Mouse (Mus musculus) spleen, postnatal 14 days (tissue): ENCODE data around the gene Prrc2a.
A peak's percentile ranks its signal among the peaks of the same experiment; 100 is the strongest.

ENCODE experiments used
- DNase-seq, 2 experiments: peaks; one replicate each; pipeline ENCODE4 v3.0.0; 2021 to 2022; ENCODE audit warnings: low spot score in 2 of 2

The Prrc2a gene

DNA sequence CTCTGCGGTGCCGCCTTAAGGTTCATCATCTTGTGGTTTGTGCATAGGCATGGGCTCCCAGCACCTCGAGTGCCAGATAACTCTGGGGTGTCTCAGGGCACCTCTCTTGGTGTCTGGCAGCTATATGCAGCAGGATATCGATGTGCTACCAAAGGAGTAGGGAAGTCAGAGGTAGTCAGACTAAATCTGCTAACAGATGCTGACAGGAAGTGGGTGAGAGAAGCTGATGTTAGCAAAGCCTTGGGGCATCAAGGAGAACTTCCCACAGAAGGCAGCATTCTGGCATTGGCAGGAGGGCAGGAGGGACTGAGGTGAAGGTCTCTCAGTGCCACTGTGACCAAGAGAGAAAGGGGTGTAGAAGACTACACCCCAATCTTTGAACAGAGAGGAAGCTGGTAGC is 25.4 kb upstream of the Prrc2a start:
- no peak for DNase-seq

DNA sequence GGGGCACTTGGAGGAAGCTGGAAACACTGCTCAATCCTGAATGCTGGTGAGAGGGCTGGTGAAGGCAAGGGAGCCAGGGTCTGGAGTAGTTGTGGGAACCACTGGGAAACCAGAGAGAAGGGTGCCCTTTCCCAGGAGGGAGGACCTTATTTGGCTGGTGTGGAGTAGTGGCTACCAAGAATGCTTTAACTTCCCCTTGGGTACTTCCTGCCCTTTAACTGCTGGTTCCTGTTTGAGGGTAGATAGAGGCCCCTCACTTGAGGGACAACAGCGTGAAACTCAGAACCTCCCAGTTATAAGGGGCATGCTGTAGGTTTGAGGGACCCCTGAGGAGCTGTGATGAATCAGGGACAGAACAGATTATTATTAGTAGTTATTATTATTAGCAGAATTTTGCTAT is 24.5 kb upstream of the Prrc2a start:
- DNase-seq: no peak

DNA sequence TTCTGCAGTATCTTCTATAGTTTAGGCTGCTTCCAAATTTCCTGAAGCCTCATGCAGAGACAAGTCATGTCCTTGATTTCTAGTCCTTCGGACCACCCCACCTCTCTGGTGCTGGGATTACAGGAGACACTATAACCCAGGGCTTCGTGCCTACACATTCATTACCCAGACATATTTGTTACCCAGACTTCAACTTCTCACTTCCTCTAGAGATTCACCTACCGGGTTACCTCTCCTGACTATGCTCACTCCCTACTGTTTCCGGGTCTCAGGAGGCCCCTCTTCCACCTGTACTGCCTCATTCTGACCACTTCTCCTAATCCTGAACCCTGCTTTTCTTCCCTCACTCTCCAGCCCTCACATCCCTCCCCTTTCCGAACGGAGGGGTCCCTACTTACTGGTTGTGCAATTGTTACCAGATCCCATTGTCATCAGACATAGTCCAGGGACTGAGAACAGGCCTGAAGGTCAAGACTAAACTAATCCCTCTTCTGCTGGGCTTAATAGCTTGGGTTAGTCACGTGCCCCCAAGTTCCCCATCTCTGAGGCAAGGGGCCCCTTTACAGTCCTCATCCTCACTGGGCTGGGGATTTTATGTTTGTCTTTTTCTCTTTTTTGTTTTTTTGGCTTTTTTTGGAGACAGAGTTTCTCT is 23.4 kb upstream of the Prrc2a start, which contains the start of gene Lst1:
Gene Lst1 (minus strand): TSS at position 481 of the 652 bp plus-strand sequence.
- no peak for DNase-seq

GRCm38 (mm10) chr17:35187345-35187744 is 22.6 kb upstream of the Prrc2a start:
- no peak for DNase-seq

GRCm38 (mm10) chr17:35186681-35187080 is 22.0 kb upstream of the Prrc2a start:
- DNase-seq: peak in 1 of 2 experiments; percentile 56

DNA sequence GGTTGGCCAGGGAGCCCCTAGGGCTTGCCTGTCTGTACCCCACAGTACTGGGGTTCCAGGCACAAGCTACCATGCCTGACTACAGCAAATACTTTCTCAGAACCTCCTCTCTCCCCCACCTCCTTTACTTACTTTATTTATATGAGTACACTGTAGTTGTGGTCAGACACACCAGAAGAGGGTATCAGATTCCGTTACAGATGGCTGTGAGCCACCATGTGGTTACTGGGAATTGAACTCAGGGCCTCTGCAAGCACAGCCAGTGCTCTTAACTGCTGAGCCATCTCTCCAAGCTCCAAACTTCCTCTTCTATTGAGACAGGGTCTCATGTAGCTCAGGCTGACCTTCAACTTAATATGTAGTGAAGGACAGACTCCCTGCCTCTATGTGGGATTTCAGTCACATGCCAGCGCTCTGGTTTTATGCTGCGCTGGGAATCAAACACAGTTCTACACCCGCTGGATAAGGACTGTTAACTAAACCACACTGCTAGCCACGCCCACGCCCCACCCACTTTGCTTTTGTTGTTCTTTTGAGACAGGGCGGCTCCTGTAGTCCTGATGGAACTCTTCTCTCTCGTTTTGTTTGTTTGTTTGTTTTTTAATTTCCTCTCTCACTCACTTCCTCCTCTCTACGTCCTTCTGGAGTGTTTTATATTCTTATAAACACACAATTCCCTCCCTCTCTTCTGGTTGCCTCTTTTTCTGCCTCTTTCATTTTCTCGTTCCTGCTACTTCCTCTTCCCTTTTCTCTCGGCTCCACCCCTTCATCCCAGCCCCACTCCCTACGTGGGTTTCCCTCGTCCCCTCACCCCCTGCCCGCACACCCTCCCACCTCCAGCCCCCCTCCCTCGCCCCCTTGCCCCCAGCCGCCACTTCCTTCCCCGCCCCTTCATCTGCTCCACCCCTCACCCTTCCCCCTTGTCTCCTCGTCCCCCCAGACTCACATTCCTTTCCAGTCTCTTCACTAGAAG is 21.2 kb upstream of the Prrc2a start:
- peak in 1 of 2 experiments; percentile 76 for DNase-seq

- no peak for DNase-seq
Observed at GRCm38 (mm10) chr17:35180093-35180492, 15.4 kb upstream of the Prrc2a start.

GRCm38 (mm10) chr17:35178528-35178927 is 13.8 kb upstream of the Prrc2a start:
- peak in 1 of 2 experiments; percentile 72 for DNase-seq

DNA sequence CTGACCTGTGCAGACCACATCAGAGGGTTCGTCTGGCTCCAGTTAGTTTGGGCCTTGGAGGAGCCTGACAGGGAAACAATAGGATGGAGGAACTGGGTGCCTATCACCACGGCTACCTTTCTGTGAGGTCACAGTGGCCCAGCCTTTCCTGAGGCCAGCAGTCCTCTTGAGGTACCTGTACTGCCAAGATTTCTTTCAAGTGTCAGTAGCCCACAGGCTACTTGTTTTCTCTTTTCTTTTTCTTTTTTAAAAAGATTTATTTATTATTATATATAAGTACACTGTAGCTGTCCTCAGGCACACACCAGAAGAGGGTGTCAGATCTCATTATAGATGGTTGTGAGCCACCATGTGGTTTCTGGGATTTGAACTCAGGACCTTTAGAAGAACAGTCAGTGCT is 11.3 kb upstream of the Prrc2a start, which contains the start of gene Aif1:
Gene Aif1 (minus strand): TSS at position 101 of the 400 bp plus-strand sequence.
- DNase-seq: no peak

- DNase-seq: no peak
Observed at GRCm38 (mm10) chr17:35175382-35175781, 10.7 kb upstream of the Prrc2a start.

DNA sequence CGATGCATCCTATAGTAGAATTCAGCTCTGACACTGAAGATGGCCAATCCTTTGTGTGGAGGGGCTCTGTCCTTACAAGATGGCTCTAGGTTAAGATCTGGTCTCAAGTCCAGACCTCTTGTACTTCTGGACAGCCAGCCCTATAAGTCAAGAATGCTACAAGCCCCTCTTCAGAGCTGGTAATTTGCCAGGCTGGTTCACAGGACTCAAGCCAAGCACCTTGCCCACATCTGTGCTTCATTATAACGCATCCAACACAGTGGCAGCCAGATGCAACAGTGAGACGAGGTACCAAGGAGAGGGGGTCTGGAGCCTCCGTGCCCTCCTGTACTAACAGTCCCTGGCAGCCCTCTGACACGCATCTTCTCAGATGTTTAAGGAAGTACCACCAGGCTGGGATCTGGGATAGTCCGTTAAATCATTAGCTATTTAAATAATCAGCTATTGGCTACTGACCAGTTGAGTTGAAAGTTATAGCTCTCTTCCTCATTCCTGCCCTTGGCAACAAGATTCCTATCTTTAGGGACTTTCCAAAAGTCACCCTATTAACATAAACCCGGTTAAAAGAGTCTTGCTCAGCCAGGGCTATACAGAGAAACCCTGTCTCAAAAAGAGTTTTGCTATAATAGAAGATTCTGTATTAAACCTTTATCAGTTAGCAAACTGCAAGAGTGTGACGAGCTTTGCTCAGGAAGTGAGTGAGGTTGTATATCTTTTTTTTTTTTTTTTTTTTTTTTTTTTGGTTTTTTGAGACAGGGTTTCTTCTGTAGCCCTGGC is 9.7 kb upstream of the Prrc2a start:
- no peak for DNase-seq

DNA sequence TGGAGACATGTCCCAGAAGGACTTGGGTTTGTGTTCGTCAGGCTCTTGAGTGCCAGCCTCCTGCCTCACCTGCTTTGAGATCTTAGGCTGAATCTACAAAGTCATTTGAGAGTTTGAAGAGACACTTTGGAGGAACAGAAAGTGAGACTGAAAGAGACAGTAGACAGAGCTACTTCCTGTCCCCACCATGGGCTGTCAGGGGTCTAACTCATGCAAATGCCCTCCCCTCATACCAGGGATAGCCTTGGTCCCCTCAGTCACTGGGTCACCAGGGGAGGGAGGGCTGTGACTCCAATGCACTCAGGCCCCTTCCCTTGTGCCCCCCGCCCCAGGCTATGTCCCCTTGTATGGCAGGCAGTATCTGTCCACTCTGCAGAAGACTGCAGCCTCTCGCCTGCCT is 8.6 kb upstream of the Prrc2a start:
- no peak for DNase-seq

GRCm38 (mm10) chr17:35172445-35173234 is 7.9 kb upstream of the Prrc2a start:
- DNase-seq: no peak

DNA sequence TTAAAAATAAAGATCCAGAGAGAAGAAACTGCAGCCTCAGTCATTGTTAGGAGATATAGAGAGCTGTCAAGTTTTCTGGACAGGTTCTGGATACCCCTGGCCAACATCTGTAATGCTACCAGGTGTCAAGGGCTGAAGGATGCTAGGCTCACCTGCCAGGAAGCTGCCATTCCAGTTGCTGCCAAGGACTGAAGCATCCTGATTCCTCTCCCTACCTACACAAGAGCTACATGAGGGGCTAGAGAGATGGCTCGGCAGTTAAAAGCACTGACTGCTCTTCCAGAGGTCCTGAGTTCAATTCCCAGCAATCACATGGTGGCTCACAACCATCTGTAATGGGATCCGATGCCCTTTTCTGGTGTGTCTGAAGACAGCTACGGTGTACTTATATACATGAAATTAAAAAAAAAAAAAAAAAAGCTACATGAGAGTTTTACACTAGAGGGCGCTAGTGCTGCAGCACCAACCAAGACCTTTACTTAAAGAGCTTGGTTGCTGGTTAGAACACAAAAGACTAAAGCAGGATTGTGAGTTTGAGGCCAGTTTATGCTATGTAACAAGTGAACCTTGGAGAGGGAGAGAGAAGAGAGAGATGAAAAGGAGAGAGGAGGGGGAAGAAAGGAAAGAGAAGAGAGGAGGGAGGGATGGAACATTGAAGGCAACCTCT is 4.0 kb upstream of the Prrc2a start:
- DNase-seq: no peak

DNA sequence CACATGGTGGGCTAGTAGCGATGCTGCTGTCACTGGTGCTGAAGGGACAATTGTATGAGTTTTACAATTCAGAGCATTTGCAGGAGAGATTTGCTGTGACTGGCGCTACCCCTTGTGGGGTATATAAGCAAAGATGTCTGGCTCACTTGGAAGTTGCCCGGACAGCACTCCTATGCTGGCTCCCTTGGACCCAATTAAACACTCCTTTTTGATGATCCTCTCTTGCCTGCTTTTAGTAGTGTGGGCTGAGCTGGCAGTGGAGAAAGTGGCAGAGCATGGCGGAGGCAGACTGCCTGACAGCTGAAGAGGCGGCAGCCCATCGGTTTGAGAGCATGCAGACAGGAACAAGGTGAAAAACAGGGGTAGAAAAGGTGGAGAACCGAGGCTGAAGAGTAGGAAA is 3.1 kb upstream of the Prrc2a start:
- DNase-seq: no peak

DNA sequence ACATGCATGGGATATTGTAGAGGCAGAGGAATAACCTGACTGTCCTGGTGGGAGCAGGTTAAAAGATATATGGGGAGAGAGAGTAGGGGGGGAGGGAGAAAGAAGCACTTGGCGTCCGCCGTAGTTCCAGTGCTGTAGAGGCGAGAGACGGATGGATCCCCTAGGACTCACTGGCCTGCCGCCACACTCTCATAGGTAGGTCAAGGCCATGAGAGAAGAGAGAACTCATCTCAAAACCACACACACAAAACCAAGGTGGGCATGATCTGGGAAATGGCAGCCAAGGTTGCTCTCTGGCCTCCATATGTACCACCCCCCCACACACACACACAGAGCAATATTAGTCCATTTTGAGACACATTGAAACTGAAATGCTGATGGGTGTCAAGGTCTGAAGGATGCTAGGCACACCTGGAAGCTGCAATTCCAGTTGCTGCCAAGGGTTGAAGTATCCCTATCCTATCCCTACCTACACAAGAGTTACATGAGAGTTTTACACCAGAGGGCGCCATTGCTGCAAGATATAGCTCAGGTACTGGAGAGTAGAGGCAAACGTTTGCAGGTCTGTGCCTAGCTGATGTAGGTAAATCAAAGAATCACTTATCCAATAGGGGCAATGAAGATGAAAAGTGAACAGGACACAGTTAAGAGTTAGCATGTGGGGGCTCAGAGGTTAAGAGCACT is 1.8 kb upstream of the Prrc2a start:
- peak in 1 of 2 experiments; percentile 65 for DNase-seq

GRCm38 (mm10) chr17:35165451-35166155 is 906 bp upstream of the Prrc2a start:
- no peak for DNase-seq

DNA sequence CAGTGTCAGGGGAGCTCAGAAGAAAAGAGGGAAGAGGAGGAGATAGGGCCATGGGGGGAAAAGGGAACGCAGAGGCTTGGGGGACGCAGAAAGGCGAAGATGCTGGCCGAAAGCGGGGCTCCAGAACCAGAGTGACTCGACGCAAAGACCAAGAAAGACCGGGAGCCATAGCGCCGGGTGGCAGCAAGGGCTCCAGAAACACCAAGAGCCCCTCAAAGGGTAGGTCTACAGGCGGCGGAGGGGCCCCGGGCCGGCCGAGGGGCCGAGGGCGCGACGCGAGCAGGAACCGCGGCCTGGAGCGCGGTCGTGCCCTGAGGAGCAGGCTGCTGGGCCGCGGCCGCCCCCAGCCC is 504 bp downstream of the Prrc2a start:
- DNase-seq: no peak

DNA sequence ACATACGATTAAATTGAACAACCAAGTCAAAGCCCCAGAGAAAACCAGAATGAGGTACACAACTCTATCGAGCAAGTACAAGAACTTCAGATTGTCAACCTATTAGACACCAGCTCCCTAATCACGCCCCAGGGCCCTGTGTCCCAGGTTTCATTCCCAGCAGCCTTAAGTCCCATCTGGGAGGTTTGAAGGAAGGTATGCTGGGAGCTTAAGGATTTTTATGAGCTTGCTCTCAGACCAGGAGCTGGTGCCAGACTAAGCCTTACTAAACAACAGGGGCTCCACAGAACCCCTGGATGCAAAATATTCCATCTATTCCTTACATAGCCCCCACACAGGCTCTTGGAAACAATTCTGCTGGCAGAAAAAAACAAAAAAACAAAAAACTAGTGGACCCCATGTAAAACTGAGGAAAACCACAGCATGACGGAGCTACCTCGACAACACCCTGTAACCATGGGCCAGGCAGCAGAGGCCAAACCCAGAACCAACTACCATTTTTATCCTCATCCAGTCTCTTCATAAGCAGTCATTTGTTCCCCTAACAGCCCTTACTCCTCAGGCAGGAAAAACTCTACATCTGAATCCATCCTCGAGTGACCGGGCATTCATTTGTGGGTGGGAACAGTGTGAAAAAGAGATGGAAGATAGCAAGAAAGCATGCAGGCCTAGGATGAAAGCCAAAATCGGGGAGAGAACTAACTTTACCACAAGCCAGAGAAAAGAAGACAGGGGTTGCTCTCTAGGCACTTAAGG is 1.2 kb downstream of the Prrc2a start:
- no peak for DNase-seq
